Mouse (Mus musculus) E14TG2a.4 (cell line): ENCODE measurements at regions not wholly inside any gene's neighbourhood (a gene's known extent, or its start where the extent isn't known, plus 50 kb on each side); places are given as distances from the start of the nearest gene placed in this dataset.

Experiments used
- CTCF ChIP-seq: conservative IDR thresholded peaks from 2 replicates; pipeline ENCODE4 v1.5.1; 2014; ENCODE audit warnings: low read length
- POU5F1 ChIP-seq: IDR thresholded peaks from 2 replicates; pipeline ENCODE4 v1.6.1; 2014; ENCODE audit warnings: low read length, borderline replicate concordance

- TF ChIP-seq CTCF (no peak), POU5F1 (no peak)
Measured at GRCm38 (mm10) chr5:35168853-35169252, 63.3 kb upstream of the Lrpap1 start.
